Mouse (Mus musculus) WW6 (cell line): ENCODE measurements at regions not wholly inside any gene's neighbourhood (a gene's known extent, or its start where the extent isn't known, plus 50 kb on each side); places are given as distances from the start of the nearest gene placed in this dataset.

ENCODE experiments used
- DNase-seq: peaks from one replicate; pipeline ENCODE4 v3.0.0-alpha.2; 2013; ENCODE audit warnings: low read depth, low spot score

DNA sequence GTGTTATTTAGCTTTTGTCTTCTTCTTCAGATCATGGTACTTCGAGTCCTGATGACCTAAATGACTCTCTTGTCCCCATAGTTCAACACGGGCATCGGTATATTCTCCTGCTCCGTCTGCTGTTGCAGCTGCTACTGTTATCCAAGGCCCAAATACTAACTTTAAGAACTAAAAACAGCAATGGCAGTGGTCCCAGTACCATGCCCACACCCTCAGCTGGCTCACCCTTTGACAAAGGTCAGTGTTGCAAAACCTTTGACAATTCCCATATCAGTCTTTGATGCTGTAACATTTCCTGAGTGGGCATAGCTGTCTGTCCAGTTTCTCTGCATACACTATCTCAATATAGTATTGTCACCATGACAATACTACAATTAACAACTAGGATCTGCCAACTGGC lies 96.8 kb upstream of the Cpeb2 start:
- DNase-seq: no peak

DNA sequence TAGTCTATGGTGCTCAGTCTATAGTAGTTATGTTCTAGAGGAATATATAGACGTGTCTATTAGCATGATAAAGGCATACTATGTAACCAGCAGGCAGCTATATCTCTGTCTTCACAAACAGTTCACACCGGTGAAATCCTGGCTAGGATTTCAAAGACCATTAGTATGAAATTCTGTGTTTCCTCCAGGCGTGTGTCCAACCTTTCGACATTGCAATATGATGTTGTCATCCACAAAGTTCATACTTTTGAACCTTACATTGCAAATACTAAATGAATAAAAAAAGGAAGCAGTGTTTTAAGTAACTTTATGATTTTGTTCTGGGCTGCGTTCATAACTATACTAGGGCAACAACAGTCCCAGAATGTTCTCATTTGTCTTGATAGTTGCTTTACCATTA lies 95.2 kb upstream of the Cpeb2 start:
- DNase-seq: no peak

DNA sequence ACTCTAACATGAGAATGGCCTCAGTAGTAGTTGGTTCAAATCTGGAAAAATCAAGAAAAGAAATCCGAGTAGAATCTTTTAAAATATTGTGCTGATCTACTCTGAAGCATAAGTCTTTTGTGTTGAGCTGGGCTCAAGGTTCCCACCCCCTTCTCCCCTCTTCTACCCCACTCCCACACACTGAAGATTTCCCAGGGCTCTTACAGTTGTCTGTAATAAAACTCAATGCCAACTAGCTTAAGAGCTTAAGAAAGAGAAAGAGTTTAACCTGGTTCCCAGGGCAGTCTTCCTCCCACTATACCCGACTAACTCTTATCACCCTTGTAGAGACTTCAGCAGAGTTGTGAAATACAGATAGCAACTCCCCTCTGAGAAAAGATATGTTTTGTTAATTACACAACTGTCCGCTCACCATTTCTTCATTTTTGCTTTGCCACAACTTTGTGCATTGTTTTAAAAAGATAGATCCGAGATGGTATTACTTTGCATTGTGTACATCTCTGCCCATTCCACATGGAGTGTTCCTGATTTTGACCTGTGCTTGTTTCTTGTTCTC lies 94.0 kb upstream of the Cpeb2 start:
- DNase-seq: no peak

DNA sequence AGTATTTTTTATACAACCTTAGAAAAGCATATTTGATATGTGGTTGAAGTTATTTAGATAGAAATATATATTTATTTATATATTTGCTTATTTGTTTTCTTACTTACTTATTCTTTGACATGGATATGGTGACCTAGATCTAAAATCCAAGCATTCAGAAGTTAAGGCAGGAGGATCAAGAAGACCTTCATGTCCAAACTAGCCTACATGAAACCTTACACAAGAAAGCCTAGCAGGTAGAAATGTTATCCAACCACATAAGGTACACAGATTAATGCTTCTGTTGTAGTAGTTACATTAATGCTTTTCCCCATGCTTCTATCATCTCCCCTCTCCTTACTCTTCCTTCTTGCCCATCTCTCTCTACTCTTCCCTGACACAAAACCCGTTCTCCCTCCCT lies 93.2 kb upstream of the Cpeb2 start:
- no peak for DNase-seq

DNA sequence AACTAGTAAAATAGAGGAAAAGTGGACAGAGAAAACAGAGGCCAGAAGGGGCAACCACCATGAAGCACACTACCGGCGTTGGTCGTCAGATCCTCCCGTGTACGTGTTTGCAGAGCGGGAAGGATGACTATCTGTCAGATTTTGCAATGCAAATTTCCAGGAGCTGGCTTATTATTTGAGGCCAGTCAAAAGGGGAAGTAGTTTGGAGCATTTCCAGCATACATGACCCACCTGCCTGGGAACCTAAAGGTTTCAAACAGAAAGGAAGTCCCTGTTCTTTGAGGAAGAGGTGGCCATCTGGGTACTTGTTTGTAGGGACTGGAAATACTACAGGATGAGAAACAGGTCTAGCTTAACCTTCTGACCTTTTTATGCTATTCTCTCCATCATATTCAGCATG lies 87.0 kb upstream of the Cpeb2 start:
- no peak for DNase-seq

DNA sequence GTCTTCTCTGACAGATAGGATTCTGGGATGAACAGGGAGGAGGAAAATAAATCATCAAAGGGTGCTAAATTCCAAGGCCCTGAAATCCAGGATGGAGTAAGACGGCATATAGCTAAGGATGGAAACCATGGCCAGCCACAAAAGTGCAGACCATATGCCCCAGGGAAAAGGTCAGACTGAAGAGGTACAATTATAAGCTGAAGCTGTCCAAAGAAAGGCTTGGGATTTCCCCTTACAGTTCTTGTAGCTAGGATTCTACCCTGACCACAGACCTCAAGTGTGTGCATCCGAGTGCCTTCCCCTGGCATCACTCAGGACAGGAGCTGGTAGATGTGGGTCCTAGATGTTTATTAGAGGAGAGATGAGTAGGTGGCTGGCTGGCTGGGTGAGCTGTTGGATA lies 86.0 kb upstream of the Cpeb2 start:
- no peak for DNase-seq

DNA sequence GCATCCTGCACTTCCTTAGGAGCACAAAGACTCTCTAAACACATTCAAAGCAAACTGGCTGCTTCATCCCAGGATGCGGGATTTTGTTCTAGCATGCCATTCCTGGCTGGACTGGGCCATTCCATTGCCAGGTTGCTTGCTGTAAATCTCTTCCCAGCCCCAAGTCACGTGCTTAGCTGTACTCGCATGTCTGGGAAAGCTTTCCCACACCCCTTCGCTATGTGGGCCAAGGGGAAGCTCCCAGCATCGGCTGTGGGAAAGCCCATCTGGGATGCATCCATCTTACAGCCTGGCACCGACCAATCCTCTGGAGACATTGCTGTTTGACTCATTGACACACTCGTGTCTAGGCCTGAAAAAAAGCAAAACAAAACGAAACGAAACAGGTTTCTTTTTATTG lies 84.5 kb upstream of the Cpeb2 start:
- no peak for DNase-seq

DNA sequence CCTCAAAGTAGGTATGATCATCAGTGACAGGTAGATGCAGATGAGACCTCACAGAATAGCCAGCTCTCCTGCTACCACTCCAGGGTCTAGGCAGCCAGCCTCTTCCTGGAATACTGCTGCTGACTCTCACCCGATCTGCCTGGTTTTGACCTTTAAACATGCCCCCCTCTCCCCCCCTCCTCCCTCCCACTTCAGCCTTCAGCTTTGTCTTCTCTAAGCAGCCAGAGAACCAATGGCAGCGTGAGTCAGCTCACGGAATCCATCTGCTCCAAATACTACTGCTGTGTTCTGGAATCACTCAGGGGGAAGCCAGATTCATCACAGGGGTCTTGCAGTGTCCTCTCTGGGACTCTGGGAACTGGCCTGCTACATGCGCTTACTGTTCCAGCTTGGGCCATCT lies 83.4 kb upstream of the Cpeb2 start:
- no peak for DNase-seq

DNA sequence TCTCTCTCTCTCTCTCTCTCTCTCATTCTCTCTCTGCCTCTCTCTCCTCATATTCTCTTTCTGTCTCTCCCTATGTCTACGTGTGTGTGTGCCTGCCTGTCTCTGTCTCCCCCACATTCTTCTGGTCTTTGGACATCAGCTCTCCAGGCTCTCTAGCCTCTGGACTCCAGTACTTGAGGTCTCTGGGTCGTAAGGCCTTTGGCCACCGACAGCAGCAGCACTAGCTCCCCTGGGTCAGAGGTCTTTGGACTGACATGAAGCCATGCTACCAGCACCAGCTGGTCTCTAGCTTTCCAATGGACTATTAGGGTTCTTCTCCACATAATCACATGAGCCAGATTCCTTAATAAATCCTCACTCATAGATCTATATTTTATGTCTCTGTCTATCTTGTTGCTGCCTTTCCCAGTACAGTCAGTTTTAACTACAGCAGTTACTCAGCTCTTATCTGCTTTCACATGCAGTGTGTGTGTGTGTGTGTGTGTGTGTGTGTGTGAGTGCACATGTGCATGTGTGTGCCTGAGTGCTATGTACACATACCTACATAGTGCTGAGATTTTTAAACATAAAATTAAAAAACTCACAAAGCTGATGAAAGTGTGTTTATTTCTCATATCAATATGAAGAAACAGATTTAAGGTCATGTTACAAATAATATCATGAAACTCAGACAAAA lies 81.7 kb upstream of the Cpeb2 start:
- DNase-seq: no peak

DNA sequence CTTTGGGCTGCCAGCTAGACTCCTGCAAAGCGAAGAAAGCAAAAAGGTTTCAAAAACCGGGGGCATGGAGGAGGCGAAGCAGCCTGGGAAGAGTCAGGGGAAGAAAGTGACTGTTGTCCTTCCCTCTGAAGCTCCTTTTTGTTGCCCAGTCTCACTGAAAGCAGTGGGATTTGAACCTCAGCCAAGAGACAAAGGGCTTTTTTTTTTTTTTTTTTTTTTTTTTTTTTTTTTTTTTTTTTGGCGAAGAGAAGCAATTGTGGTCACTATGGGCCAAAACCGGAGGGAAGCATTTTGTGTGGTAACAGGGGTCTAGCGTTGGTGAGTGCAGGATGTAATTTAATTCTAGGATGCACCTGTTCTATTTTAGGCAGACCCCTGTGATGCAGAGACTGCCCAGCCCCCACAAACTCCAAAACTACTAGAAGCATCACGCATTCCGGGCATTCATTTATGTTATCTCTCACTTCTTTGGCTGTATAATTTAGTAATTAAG lies 80.8 kb upstream of the Cpeb2 start:
- no peak for DNase-seq

DNA sequence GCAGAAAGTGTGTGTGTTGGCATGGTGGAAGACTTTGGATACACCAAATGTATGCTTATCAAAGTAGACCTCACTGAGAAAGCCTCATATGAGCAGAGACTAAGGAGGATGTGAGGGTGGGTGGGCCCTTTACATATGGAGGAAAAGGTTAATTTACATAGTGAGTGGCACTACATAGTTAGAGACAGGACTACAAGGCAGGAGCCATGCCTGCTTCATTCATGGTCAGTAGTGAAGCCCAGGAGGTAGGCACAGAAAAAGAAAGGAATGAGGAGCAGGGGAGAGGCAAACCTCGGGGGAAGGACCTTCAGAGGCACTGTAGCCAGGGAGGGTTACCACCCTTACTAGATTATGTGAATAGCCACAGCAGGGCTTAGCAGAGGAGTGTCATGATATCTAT lies 80.1 kb upstream of the Cpeb2 start:
- DNase-seq: no peak

DNA sequence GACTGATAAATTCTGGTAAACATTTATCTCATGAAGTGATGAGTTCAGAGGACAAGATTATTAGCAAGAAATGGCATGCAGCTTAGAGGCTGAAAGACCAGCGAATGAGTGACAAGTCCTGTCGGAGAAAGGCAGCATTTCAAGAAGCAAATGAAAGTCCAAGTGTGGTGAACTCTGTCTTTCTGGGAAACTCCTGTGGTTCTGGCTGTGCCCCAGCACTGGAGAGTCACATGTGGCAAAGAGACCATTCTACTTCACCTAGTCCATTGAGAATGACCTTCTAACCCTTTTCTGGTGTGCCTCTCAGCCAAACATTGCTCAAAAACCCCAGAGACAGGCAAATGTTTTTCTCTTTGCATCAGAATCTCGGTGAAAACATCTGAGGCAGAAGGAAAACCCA lies 76.2 kb upstream of the Cpeb2 start:
- no peak for DNase-seq

DNA sequence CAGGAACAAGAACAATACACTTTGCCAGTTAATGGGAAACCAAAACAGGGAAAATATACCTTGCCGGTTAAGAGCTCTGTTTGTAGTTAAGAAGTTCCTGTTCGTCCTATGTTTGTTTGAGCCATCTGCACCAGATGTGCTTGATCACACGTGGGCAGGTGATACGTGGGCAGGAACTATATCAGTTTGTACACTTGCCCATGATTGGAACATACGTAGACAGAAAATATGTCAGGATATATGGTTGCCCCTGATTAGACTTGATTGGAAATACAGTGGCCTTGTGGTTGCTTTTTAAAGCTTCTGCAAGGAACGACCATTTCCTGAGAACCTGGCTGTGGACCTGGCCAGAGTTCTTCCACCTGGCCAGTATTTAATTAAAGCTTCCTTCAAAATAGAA lies 72.8 kb upstream of the Cpeb2 start:
- DNase-seq: no peak

DNA sequence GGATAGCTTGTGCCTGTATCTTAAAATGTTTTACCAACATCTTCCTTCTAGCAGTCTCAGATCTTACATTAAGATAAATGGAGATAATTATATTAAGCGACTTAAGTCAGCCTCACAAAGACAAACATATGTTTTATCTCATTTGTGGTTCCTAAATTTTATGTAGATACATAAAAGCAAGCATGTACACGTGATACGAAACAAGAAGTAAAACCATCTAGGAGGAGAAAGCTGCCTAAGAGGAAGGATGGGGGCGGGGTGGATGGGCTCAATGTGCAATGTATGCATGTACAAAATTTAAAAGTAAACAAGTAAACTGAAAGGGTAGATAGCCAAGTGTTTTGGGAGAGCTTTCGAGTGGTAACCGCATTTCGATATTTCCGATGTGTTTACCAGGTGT lies 51.5 kb upstream of the Cpeb2 start:
- DNase-seq: no peak
